Mouse (Mus musculus): Measurements from ENCODE around the gene Rgma.
A peak's percentile ranks its signal among the peaks of the same experiment; 100 is the strongest.

The Rgma gene

GRCm38 (mm10) chr7:73375257-73376100 is at the start of gene Rgma:
Rgma (plus strand) TSS chr7:73375509.
- no peak for DNase-seq (ENCODE audit: low spot score)

DNA sequence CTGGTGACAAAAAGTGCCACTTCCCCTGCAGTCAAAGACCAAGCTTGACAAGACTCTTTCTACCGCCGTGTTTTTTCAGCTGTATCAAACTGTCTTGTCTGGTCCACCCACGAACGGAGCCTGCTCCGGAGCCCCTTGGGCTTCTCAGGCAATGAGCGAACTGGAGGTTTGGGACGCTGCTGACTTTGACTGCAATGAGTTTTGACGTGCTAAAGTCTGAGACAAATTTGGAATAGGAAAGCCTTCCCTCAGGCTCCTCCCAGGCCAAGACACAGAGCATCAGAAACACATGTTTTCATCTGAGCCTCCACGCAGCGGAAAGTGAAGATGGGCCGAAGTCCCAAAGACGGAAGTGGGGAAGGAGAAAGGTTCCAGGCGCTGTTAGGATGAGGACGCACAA is 49.1 kb upstream of the Rgma start:
- no peak for DNase-seq (ENCODE audit: low spot score)

DNA sequence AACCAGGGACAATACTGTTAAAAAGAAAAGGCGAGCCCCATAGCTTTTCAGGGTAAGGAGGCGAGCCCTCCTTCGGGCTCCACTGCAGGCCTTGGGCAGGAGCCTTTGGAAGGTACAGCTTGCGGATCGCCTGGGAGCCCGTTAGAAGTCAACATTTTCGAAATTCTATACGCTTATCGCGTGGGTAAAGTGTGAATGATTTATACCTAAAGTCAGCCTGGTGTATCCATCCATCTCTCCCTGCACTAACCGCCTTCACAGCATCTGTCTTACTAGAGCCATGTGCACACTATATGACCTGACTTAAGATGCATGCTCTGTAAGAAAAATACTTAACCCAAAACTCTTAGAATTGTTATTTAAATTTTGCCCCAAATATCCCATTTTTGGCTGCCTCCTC is 48.6 kb upstream of the Rgma start:
- DNase-seq (ENCODE audit: low spot score) = no peak

GRCm38 (mm10) chr7:73327193-73327592 is 48.1 kb upstream of the Rgma start:
- no peak for DNase-seq (ENCODE audit: low spot score)

DNA sequence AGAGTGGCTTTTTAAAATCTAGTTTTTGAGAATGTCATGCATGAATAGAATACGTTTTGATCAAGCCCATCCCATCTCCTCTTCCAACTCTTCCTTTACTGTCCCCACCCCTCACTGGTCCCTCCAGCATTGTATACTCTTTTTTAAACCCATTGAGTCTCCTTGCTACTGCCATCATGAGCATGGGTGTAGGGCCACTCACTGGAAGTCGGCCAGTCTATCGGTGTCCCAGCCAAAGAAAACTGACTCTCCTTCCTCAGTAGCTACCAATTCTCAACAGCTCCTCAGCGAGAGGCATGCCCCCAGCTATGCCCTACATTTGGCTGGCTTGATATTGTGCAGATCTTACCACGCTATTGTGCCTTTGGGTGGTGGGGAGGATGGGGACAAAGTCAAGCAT is 47.7 kb upstream of the Rgma start:
- DNase-seq (ENCODE audit: low spot score) = no peak

DNA sequence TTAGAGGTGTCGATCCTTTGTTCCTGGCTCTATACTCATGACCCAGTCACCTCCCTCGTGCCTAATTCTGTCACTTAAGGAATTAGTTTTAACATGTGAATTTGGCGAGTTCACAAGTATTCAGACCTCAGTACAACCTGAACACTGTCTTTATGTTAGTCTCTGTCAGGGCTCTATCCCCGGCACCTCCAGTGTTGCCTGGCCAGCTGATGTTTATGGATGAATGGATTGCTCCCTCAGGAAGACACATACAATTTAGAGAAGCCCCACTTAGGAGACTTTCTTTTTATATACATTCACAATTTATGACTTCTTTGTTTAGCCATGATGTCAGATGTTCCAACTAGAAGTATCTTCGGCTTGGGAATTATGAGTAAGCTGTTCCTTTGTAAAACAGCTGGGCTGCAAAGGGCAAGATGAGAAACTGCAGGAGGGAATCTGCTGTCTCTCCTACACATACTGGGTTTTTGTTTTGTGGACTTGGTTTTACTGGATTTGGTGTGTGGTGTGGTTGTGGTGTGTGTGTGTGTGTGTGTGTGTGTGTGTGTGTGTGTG is 46.6 kb upstream of the Rgma start:
- no peak for DNase-seq (ENCODE audit: low spot score)

GRCm38 (mm10) chr7:73330754-73331153 is 44.6 kb upstream of the Rgma start:
- peak; percentile 47 for DNase-seq (ENCODE audit: low spot score)

DNA sequence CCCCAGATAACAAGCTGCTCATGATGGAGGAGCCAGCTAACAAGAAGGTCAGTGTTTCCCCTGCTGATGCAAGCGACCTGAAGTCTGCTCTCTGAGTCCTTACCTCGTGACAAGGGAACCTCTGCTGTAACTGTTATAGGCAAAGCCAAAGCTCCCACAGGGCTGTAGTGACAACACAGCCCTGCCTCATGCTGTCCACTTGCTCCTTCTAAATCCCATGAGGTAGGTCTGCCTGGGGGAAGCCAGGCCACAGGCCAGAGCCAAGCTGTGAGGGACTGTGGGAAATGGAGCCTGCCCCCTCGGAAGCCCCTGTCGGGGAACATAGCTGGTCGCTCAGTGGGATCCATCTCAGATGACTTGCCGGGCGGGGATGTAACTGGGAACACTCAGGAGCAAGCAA is 43.7 kb upstream of the Rgma start:
- no peak for DNase-seq (ENCODE audit: low spot score)

DNA sequence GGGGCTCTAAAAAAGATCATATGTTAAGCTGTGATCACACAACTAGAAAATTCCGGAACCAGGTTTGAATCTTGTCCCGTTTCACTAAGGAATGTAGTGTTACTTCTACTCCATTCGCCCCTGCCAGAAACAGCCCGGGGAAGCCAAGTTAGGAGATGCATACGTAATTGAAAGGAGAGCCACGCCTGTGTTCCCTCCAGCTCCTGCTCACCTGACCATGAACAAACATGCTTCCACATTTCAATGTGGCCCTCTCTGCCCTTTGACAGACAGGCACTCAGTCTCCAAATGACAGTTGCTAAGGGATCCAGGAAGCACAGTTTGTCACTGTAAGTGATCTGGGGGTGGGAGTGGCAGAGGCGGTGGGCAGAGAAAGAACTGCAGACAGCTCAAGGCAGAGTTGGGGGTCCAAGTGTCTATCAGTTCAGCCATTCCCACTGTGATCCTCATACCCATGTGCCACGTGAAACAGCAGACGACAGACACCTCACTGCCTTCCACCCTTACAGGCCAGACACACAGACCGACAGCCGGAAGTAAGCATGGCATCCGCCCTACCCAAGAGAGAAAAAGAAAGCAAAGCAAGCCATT is 41.8 kb upstream of the Rgma start:
- no peak for DNase-seq (ENCODE audit: low spot score)

DNA sequence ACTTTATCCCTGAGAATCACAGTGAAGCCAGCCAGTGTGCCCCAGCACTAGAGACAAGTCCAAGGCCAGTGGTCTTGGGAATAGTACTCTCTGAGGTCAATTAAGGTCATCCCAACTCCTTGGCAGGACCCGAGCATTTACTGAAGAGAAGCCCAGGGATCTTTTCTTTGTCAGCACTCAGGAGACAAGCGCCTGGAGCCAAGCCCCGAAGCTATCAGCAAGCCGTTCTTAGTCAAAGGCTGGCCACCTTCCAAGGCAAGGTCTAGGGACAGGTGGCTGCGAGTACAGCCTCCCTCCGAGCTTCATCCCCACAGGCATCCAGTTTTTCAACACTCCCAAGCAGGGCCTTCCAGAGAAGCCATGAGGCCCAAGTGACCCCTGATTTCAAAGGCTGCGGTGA is 40.4 kb upstream of the Rgma start:
- no peak for DNase-seq (ENCODE audit: low spot score)

GRCm38 (mm10) chr7:73336380-73336779 is 38.9 kb upstream of the Rgma start:
- DNase-seq (ENCODE audit: low spot score) = no peak

DNA sequence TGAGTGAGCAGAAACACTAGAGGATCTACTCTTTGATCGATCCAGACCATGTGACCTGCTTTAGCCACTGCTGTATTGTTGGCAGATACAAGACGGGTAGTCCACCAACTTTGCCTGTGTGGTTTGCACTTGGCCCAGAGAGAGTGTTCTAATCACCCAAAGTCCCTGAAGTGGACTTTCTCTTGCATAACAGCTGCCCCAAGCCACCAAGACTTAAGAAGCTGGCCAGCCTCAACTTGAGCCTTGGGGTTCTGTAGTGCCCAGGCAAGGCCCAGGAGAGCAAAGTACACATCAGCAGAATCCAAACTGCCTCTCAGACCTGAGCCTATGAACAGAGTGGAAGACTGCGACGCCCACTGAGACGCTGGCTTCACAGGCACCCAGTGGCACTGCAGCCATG is 37.0 kb upstream of the Rgma start:
- DNase-seq (ENCODE audit: low spot score) = no peak

DNA sequence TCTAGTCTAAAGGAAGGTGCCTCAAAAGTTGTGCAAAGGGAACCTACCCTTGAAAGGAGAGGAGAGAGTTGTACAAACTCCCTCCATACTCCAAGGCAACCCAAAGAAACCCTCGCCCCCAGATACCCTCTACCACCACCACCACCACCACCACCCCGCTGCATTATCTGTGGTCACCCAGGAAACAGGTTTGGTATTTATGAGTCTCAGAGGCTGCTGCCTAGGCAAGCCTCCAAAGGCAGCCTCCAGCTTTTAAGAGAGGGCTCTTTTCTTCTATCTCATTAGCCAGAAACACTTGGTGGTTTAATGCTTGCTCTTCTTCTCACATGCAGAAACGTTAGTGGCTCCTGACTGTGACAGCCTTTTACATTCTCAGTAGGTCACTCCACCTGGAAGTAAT is 31.5 kb upstream of the Rgma start:
- no peak for DNase-seq (ENCODE audit: low spot score)

DNA sequence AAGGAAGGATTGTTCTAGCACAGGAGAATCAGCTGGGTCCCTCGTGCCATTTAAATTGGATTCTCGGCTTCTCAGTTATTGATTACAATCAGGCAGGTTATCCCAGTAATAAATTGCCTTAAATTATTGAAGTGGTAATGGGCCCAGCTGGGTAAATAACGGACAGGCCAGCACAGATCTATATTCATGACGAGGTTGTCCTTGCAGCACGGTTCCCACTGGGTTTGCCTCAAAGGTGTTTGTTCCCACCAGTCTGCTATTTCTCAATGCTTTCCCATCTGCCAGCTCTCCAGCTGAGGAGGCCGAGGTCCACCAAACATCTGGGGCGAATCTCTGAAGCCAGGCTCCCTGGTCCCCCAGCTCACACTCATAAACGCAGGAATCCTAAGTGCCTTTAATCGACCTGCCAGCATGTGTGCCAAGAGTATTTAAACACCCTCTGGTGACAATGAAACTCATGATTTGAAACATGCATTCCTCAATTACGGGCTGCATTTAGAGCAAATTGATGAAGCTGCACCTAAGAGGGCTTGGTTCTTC is 26.7 kb upstream of the Rgma start:
- DNase-seq (ENCODE audit: low spot score) = no peak

DNA sequence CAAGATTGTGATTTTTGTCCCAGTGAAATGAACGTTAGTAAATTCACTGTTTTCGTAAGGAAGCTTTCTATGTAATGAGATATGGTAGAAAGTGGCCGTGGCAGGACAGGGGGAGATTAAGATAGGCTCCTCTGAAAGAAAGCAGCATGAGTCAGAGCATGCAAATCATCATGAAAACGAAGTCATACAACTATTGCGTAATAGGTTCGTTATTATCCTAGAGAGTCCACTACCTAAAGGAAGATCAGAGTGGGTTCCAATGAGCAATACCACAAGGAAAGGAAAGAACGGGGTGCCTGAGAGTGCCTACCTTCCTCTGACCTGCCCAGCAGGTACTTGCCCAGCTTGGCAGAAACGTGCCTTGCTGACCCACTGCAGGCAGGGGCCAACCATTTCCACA is 26.2 kb upstream of the Rgma start:
- no peak for DNase-seq (ENCODE audit: low spot score)

DNA sequence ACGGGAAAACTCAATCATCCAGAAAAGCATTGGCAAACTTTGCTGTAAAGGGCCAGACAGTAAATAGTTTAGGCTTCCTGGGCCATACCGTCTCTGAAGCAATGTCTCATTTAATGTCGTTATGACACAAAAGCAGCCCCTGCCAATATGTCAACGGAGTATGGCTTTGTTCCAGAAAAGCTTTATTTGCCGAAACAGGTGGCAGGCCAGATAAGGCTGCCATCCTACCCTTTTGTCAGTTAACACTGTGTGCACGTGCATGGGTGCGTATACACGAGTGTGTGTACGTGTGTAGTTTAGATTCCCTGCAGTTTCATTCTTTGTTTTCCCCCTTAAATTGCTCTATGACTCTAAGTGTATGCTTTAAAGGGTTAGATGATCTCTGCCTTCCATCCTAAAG is 20.1 kb upstream of the Rgma start:
- DNase-seq (ENCODE audit: low spot score) = no peak

GRCm38 (mm10) chr7:73356901-73357300 is 18.4 kb upstream of the Rgma start:
- DNase-seq (ENCODE audit: low spot score) = no peak

GRCm38 (mm10) chr7:73357626-73358025 is 17.7 kb upstream of the Rgma start:
- DNase-seq (ENCODE audit: low spot score) = no peak

DNA sequence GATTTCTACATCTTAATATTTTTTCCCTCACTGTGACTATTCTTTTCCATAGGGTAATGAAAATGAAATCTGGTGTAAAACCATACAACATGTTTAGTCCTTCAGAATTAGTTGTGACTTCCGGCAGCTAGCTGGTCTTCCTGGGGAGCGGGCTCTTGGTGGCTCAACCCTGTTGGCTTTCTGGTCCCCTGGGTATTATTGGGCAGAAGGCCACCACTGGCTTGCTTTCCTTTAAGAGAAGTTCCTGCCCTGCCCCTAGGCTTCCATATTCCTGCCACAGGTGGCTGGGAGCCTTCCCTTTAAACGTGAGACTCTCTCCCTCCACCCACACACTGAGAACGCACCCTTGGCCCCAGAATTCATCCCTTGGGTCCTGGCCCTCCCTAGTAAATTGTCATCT is 9.8 kb upstream of the Rgma start:
- no peak for DNase-seq (ENCODE audit: low spot score)

GRCm38 (mm10) chr7:73365965-73366364 is 9.3 kb upstream of the Rgma start:
- DNase-seq (ENCODE audit: low spot score) = no peak

DNA sequence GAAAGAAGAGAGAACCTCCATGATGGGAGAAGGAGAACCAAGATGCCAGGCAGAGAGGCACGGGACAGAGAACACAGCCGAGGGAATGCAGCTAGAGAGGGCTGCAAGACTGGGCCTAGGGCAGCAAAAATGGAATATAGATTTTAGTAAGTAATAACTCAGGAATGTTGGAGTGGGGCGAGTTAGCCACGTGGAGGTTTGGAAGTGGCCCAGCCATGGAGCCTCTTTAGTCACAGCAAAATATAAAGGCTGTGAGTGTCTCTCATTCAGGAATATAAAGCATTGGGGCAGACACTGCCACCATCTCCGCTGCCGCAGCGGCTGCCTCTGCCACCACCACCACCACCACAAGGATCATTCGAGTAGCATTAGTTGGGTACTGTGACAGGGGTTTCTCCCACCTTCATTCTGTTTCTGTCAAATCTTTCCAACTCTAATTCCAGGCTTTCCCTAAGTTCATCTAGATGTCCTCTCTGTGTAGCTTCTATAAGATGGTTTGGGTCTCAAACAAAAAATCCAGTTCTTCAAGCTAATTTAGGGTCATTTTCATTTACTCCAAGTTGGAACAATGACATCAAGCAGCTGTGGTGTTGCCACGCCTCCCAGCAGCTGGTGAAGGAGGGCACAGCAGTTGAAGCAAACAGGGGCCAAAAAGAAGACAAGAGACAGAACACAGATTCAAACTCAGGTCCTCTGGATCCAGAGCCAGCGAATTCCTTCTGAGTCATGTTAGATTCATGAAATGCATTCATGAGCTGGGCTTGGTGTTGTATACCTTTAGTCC is 7.4 kb upstream of the Rgma start:
- DNase-seq (ENCODE audit: low spot score) = no peak

GRCm38 (mm10) chr7:73369992-73370391 is 5.3 kb upstream of the Rgma start:
- no peak for DNase-seq (ENCODE audit: low spot score)

All from left cerebral cortex, adult 11 months (tissue).